Mouse (Mus musculus): ENCODE data around the gene Cnot10.

GRCm38 (mm10) chr9:114621149-114621548 is 18.8 kb downstream of the Cnot10 start:
- TF ChIP-seq CTCF (conservative IDR thresholded peaks at IDR 0.05; ENCODE audit: insufficient read depth, insufficient read length, low read depth, low read length): no peak
- TF ChIP-seq POLR2A (IDR thresholded peaks at IDR 0.05; ENCODE audit: low read depth, low read length): no peak

All from kidney, adult 2 months (tissue).